Mouse (Mus musculus) neural tube, embryonic 14.5 days (tissue): ENCODE results near the gene Rundc3a. TPM values are rescaled to one million over a fixed set of nuclear protein-coding genes. Genes with fewer than 3 reads are reported as not detected.
"Not testable (repeated sequence)": the region's sequence is repeated elsewhere in the genome, so short reads cannot be mapped to it uniquely, and the experiment has no call there.

Source experiments
- ATAC-seq: fragments of 200-750 bp; cut with Nextera tagmentation; 2 replicates; pipeline ENCODE4 v1.8.0; 2017; ENCODE audit warnings: low read depth, mild to moderate bottlenecking, moderate TSS enrichment, moderate library complexity
- H3K27ac ChIP-seq: fragments of 300-500 bp; sonication (generic); 2 replicates; pipeline ENCODE4 v1.5.1; 2014; ENCODE audit warnings: low read depth, mild to moderate bottlenecking, control low read depth, low read length, moderate library complexity, mixed read lengths
- H3K27me3 ChIP-seq: fragments of 300-500 bp; sonication (generic); 2 replicates; pipeline ENCODE4 v1.6.1; 2014; ENCODE audit warnings: low read length; ENCODE audit not compliant: control insufficient read depth, insufficient read depth
- H3K36me3 ChIP-seq: fragments of 300-500 bp; sonication (generic); 2 replicates; pipeline ENCODE4 v1.6.1; 2014; ENCODE audit warnings: low read length, mixed read lengths; ENCODE audit not compliant: control insufficient read depth, insufficient read depth
- H3K4me1 ChIP-seq: fragments of 300-500 bp; sonication (generic); 2 replicates; pipeline ENCODE4 v1.6.1; 2014; ENCODE audit warnings: low read length; ENCODE audit not compliant: control insufficient read depth, insufficient read depth
- H3K4me2 ChIP-seq: fragments of 300-500 bp; sonication (generic); 2 replicates; pipeline ENCODE4 v1.6.1; 2014; ENCODE audit warnings: mild to moderate bottlenecking, low read depth, low read length, control low read depth
- H3K4me3 ChIP-seq: fragments of 300-500 bp; sonication (generic); 2 replicates; pipeline ENCODE4 v1.5.1; 2014; ENCODE audit warnings: low read depth, low read length, control low read depth, mixed read lengths
- H3K9ac ChIP-seq: fragments of 300-500 bp; sonication (generic); replicated peaks from 2 replicates; pipeline ENCODE4 v1.6.1; 2014; ENCODE audit warnings: low read depth, mild to moderate bottlenecking, control low read depth, low read length, mixed read lengths
- H3K9me3 ChIP-seq: fragments of 300-500 bp; sonication (generic); 2 replicates; pipeline ENCODE4 v1.6.1; 2016; ENCODE audit warnings: low read length; ENCODE audit not compliant: control insufficient read depth
- WGBS: fragments of 180-500 bp; shearing (Covaris S2); extraction: QIAGEN DNeasy Blood & Tissue Kit; methylation state at CpG from one replicate; pipeline ENCODE4 v1.1.7; 2014; 5-methylcytosine and 5-hydroxymethylcytosine counted together
- polyA plus RNA-seq: library from polyadenylated mRNA; unstranded; fragments of >200 nt; fragmentation: Nextera tagmentation; extraction: Ambion mirVana; gene quantifications from 2 replicates; pipeline ENCODE4 v1.2.1, GENCODE M21; 2014

Gene Rundc3a
- polyA plus RNA-seq, 1 experiment from 2014 or later: 115 TPM

DNA sequence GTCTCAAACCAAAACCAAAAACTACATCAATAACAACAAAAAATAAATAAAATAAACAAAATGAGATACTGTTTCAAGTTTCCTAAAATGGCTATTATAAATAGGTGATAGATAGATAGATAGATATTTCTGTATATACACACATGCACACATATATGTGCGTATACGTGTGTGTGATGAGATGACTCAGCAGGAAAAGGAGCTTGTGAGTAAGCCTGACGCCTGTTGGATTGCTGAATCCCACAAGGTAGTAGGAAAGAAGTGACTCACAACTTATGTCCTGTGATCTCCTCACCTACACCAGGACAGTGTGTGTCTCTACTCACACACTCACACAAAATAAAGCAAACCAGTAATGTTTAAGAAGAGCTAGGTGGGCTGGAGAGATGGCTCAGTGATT lies 10.4 kb upstream of the Rundc3a start:
- 89% methylated on average over 3 of the region's 3 CpGs for WGBS
- no peak for ATAC-seq
- H3K9me3 ChIP-seq: no peaks in the 10 kb centered on the region

DNA sequence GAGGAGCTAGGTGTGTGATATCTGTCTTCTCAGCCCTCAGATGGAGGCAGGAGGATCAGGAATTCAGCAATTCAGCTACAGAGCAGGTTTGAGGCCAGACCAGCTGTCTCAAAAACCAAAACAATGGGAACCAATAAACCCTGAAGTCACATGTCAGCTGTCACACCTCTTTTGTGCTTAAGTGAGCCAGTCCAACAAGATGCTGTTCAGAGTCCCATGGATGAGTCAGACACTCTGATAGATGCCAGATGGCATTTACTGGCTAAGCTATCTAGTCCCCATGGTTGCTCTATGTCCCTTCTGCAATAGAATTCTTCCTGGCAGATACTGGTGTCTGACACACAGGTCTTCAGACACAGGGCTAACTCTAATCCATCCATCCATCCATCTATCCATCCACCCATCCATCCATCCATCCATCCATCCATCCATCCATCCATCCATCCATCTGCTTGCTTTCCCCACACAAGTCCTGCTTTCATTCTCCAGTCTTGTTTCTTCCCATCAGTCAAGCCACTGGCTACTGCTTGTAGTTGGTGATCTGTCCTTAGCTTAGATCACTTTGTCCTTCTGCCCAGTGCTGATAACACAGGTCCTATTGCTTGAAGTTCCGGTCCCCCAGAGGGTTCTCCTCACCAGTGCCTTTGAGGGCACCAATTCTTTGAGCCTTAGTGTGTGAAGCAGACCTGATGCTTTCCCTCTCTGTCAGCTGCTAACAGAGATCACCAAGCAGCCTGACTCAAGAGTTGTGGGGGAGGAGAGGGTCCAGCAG lies 9.7 kb upstream of the Rundc3a start:
- Histone ChIP-seq H3K4me3 (no peak overlapping the region), H3K9ac (no peak overlapping the region), H3K9me3 (no peaks in the 10 kb centered on the region), H3K4me1 (no peaks in the 10 kb centered on the region), H3K36me3 (no peaks in the 10 kb centered on the region), H3K4me2 (no peak overlapping the region), H3K27ac (no peak overlapping the region), H3K27me3 (no peaks in the 10 kb centered on the region)
- 97% methylated on average over 1 of the region's 1 CpGs for WGBS
- ATAC-seq: no peak

More for the DNA sequence above, 10.4 kb upstream of the Rundc3a start:
- Histone ChIP-seq H3K4me1 (no peaks in the 10 kb centered on the region), H3K27ac (no peak overlapping the region), H3K27me3 (no peaks in the 10 kb centered on the region), H3K4me2 (no peak overlapping the region), H3K36me3 (no peaks in the 10 kb centered on the region), H3K9ac (no peak overlapping the region), H3K4me3 (no peak overlapping the region)

DNA sequence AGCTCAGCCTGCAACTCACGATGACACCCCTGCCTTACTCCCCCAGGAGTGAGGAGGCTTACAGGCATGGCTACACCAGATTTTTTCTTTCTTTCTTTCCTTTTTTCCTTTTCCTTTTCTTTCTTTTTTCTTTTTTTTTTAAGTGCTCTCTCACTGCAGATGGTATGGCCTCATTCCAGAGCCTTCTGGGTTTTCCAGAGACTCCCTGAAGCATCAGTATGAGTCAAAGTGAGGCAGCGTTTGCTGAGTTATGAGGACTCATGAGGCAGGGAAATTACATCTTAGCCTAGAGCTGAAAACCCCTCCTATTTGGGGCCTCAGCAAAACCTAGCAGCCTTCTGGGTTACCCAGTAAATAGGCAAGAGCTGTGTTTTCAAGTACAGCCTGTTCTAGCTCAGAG lies 8.8 kb upstream of the Rundc3a start:
- no peaks in the 10 kb centered on the region for H3K36me3 ChIP-seq
- no peaks in the 10 kb centered on the region for H3K9me3 ChIP-seq
- H3K9ac ChIP-seq: no peak overlapping the region
- H3K4me1 ChIP-seq: no peaks in the 10 kb centered on the region
- ATAC-seq: no peak
- no peaks in the 10 kb centered on the region for H3K27me3 ChIP-seq
- no peak overlapping the region for H3K4me2 ChIP-seq
- no peak overlapping the region for H3K27ac ChIP-seq
- WGBS: 87% methylated on average over 2 of the region's 2 CpGs
- no peak overlapping the region for H3K4me3 ChIP-seq

DNA sequence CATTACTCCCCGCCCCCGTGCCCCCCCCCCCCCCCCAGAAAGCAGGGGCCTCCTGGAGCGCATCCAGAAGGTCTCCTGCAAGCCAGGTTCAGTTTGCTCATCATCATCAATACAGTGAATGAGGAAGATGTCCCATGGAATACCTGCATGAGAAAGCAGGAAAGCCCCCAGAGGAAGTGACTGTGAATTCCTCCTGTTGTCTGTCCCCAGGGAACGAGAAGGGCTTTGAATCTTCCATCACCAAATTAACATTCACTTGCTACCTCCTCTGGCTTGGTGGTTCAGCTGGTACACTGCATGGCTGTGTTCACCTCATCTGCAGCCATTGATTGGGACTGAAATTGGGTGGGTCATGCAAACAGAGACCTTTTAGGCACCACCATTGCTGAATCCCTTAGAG lies 8.1 kb upstream of the Rundc3a start:
- 59% methylated on average over 4 of the region's 4 CpGs for WGBS
- Histone ChIP-seq H3K9me3 (no peaks in the 10 kb centered on the region), H3K4me1 (no peaks in the 10 kb centered on the region), H3K4me2 (no peak overlapping the region), H3K27ac (no peak overlapping the region), H3K9ac (no peak overlapping the region), H3K27me3 (no peaks in the 10 kb centered on the region), H3K4me3 (no peak overlapping the region), H3K36me3 (no peaks in the 10 kb centered on the region)
- no peak for ATAC-seq

DNA sequence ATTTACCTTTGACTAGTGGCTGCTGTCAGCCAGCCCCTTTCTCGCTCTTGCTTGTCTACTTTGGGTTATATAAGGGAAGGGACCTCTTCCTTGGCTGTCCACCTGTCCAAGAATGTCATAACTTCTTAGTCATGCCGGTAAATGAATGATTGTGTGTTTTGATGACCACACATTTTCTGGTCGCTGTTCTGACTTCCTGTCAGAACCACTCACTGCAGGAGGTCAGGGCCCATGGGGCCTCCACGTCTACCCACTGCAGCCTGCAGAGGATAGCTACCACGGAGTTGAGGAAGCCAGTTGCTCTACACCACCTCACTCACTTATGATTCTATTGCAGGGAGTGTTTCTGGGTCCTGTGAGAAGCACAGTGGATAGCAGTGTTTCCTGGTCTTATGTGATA lies 7.1 kb upstream of the Rundc3a start:
- WGBS: 78% methylated on average over 5 of the region's 5 CpGs

DNA sequence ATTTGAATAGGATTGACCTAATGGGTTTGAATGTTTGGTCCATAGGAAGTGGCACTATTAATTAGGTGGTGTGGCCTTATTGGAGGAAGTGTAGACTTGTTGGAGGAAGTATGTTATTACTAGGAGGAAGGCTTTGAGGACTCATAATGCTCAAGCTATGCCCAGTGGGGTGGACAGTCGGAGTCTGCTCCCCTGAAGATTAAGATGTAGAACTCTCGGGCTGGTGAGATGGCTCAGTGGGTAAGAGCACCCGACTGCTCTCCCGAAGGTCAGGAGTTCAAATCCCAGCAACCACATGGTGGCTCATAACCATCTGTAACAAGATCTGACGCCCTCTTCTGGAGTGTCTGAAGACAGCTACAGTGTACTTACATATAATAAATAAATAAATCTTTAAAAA lies 3.8 kb upstream of the Rundc3a start:
- H3K4me2 ChIP-seq, H3K36me3 ChIP-seq, H3K27ac ChIP-seq, H3K27me3 ChIP-seq, H3K4me1 ChIP-seq, H3K4me3 ChIP-seq, H3K9ac ChIP-seq, ATAC-seq, H3K9me3 ChIP-seq: not testable (repeated sequence)
- 93% methylated on average over 4 of the region's 5 CpGs for WGBS

More for the DNA sequence above, 7.1 kb upstream of the Rundc3a start:
- no peak overlapping the region for H3K4me2 ChIP-seq
- H3K36me3 ChIP-seq: no peaks in the 10 kb centered on the region
- no peak overlapping the region for H3K27ac ChIP-seq
- no peaks in the 10 kb centered on the region for H3K9me3 ChIP-seq
- H3K4me1 ChIP-seq: no peaks in the 10 kb centered on the region
- H3K4me3 ChIP-seq: no peak overlapping the region
- no peak overlapping the region for H3K9ac ChIP-seq
- no peaks in the 10 kb centered on the region for H3K27me3 ChIP-seq
- ATAC-seq: no peak

DNA sequence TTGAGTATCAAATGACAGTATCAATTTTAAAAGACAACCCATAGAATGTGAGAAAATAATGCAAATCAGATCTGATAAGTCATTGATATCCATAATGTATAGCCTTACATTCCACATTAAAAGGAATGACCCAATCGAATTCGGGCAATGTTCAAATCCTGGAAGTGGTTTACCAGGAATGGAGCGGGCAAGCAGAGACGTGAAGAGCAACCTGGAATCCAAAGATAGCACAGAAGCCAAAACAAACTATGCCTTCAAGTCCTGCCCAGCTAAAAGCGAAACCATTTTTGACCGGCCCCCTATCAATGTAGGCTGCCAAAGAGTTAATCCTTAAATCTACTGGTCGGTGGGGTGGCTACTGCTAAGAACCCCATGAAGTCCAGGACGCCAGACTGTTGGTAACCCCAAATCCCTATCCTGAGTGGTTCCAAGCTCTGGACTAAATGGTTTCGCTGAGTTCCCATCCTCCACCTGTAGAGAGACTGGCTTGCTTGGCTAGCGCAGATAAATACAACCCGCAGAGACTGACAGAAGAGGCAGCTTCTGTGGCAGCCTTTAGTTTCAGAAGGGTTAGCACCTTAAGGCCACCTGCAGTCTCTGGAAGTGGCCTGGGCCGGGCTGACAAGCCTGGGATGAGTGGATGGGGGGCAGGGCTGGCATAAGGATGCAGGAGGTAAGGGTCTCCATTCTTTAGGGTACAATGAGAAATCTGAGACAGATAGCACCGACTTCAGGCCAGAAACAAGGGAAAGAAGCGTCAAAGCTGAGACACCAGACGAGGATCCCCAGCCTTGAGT lies 564 bp upstream of the Rundc3a start:
- ATAC-seq: peak; percentile 52; the same call in 1 of the 2 replicates
- Histone ChIP-seq H3K36me3 (no peaks in the 10 kb centered on the region), H3K9ac (peak overlapping the region; percentile 57), H3K27me3 (no peaks in the 10 kb centered on the region), H3K4me3 (peak overlapping the region; percentile 66), H3K9me3 (no peaks in the 10 kb centered on the region), H3K4me2 (peak overlapping the region; percentile 74), H3K4me1 (peaks cover 37% of the 10 kb centered on the region), H3K27ac (peak overlapping the region; percentile 96)
- WGBS: 22% methylated on average over 15 of the region's 15 CpGs

DNA sequence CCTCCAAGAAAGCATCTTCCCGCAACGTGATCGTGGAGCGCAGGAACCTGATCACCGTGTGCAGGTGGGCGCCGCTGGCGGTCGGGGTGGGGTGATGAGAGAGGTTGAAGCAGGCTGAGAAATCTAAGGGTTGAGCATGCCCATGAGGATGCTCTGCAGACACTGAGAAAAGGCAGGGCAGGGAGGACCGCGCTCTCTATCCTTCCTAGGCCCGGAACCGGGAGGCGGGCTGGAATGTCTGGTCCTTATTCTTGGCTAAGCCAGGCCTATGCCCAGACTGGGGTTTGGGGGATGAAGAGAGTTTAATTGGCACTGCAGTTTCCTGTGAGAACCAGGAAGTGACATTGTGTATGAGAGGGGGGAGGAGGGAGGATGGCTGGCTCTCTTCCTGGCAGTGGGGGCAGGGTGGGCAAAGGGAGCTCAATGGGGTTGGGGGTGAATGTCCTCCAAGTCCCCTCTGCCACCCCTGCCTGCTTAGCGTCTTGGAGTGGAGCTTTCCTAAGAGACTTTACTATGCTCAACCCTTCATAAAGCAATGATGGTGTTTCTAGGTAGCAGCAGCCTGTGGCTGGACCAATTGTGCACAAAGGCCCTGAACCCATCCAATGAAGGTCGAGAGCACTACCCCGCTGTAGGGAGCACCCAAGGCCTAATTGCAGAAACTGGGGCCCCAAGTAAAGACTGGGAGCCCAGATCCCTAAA lies 667 bp downstream of the Rundc3a start:
- H3K27me3 ChIP-seq: no peaks in the 10 kb centered on the region
- peak overlapping the region; percentile 74 for H3K4me2 ChIP-seq
- H3K27ac ChIP-seq: peak overlapping the region; percentile 96
- H3K36me3 ChIP-seq: peaks cover 2% of the 10 kb centered on the region; the same call in 1 of the 2 replicates
- 5% methylated on average over 17 of the region's 17 CpGs for WGBS
- ATAC-seq: peak; percentile 75
- peak overlapping the region; percentile 66 for H3K4me3 ChIP-seq
- no peaks in the 10 kb centered on the region for H3K9me3 ChIP-seq
- H3K4me1 ChIP-seq: peaks cover 45% of the 10 kb centered on the region
- peak overlapping the region; percentile 95 for H3K9ac ChIP-seq
